9 mouse cellular contexts compared by ENCODE assay signal in the genomic region with DNA sequence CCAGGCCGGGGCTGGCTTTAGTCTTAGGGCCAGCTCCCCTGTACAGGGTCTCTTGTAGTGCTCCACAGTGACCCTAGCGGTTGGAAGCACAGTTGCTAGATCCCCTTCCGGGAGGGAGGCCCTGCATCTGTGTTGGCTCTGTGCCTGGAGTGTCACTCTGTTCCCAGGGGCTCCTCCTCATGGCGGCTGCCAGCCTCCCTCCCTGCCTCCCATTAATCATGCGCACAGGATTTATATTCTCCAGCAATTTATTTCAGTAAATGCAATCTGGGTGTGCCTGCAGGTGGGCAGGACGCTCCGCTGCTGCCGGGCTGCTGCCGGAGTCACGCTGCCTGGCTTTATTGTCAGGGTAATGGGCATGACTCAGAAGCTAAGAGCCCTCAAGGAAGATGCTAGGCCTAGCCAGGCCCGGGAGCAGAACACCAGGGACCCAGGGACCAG. TPM values are rescaled to one million over a fixed set of nuclear protein-coding genes. Genes with fewer than 3 reads are reported as not detected.
DNase-seq lines count a peak whose midpoint lies in the region; ATAC-seq and TF ChIP-seq lines count a peak whose summit lies in the region.
"Had no signal": no experiment of that assay in that cellular context is flagged by ENCODE, and none has a peak within 500 bp of the region (broad histone marks: within the 10 kb centered on the region; RNA-seq: fewer than 3 reads in every experiment).

No protein-coding gene starts in this region.

- no peak overlapping the region for H3K9ac ChIP-seq in kidney, embryonic 14.5 days (ENCODE audit: low read depth, low read length)
- H3K9ac ChIP-seq in embryonic facial prominence, embryonic 12.5 days = no peak overlapping the region
- no peak overlapping the region for H3K9ac ChIP-seq in heart, embryonic 12.5 days
- H3K9ac ChIP-seq: liver, embryonic 15.5 days had no signal

- H3K4me2 ChIP-seq in kidney, embryonic 14.5 days (replicated peaks; ENCODE audit: low read depth, low read length) = peak overlapping the region; percentile 13
- H3K4me2 ChIP-seq in embryonic facial prominence, embryonic 12.5 days (replicated peaks) = no peak overlapping the region; the same call in 1 of the 2 replicates
- peak overlapping the region; percentile 31; the same call in 1 of the 2 replicates for H3K4me2 ChIP-seq in heart, embryonic 12.5 days
- H3K4me2 ChIP-seq: liver, embryonic 15.5 days had no signal

- 4% methylated on average over 11 of the region's 11 CpGs for WGBS in kidney, embryonic 14.5 days
- 11% methylated on average over 11 of the region's 11 CpGs for WGBS in embryonic facial prominence, embryonic 12.5 days
- 19% methylated on average over 11 of the region's 11 CpGs for WGBS in heart, embryonic 12.5 days

- H3K4me1 ChIP-seq in kidney, embryonic 14.5 days (ENCODE audit: control insufficient read depth, insufficient read depth, low read length) = peaks cover 18% of the 10 kb centered on the region
- peaks cover 9% of the 10 kb centered on the region; the same call in 1 of the 2 replicates for H3K4me1 ChIP-seq in embryonic facial prominence, embryonic 12.5 days
- H3K4me1 ChIP-seq in heart, embryonic 12.5 days (replicated peaks) = peaks cover 11% of the 10 kb centered on the region

- no peak overlapping the region for H3K27ac ChIP-seq in kidney, embryonic 14.5 days (ENCODE audit: low read depth, low read length)
- no peak overlapping the region for H3K27ac ChIP-seq in embryonic facial prominence, embryonic 12.5 days
- H3K27ac ChIP-seq in heart, embryonic 12.5 days (ENCODE audit: poor library complexity, severe bottlenecking) = no peak overlapping the region
- 0 out of 2 replicates have a peak overlapping the region, but pooled peaks have one; percentile 2 for H3K27ac ChIP-seq in layer of hippocampus, adult 2 months
- H3K27ac ChIP-seq: liver, embryonic 15.5 days had no signal

- DNase-seq in kidney, adult 8-10 months = no peak
- DNase-seq in layer of hippocampus, adult 2 months (ENCODE audit: low spot score in 2 of 2) = peak; percentile 55 to 65
- DNase-seq in lung, postnatal 14 days = peak; percentile 69
- DNase-seq in right cerebral cortex, adult 2 months (ENCODE audit: low spot score in 2 of 2) = peak; percentile 52 to 60
- no peak for DNase-seq in cerebellum, adult 9-10 months

- ATAC-seq in kidney, embryonic 14.5 days (ENCODE audit: low FRiP score, low TSS enrichment) = peak; percentile 92
- ATAC-seq in embryonic facial prominence, embryonic 12.5 days (ENCODE audit: insufficient number of reproducible peaks, insufficient read depth, low FRiP score, low TSS enrichment) = peak; percentile 59
- ATAC-seq in heart, embryonic 12.5 days (ENCODE audit: insufficient number of reproducible peaks, low FRiP score) = peak; percentile 72; the same call in 1 of the 2 replicates

- no peak overlapping the region for H3K4me3 ChIP-seq in kidney, embryonic 14.5 days (ENCODE audit: low read length)
- no peak overlapping the region for H3K4me3 ChIP-seq in embryonic facial prominence, embryonic 12.5 days
- no peak overlapping the region for H3K4me3 ChIP-seq in heart, embryonic 12.5 days
- H3K4me3 ChIP-seq in layer of hippocampus, adult 2 months = no peak overlapping the region
- H3K4me3 ChIP-seq: liver, embryonic 15.5 days had no signal

- no peaks in the 10 kb centered on the region for H3K36me3 ChIP-seq in kidney, embryonic 14.5 days (ENCODE audit: control insufficient read depth, insufficient read depth, low read length)
- H3K36me3 ChIP-seq in embryonic facial prominence, embryonic 12.5 days = no peaks in the 10 kb centered on the region
- H3K36me3 ChIP-seq in heart, embryonic 12.5 days = no peaks in the 10 kb centered on the region
- H3K36me3 ChIP-seq: liver, embryonic 15.5 days had no signal

- peaks cover 8% of the 10 kb centered on the region for H3K27me3 ChIP-seq in kidney, embryonic 14.5 days (ENCODE audit: control insufficient read depth, insufficient read depth, low read length)
- H3K27me3 ChIP-seq in embryonic facial prominence, embryonic 12.5 days = peaks cover 38% of the 10 kb centered on the region
- H3K27me3 ChIP-seq in heart, embryonic 12.5 days (replicated peaks) = peaks cover 54% of the 10 kb centered on the region

- TF ChIP-seq CTCF in layer of hippocampus, adult 2 months (conservative IDR thresholded peaks at IDR 0.05) = peak; percentile 72

- no peaks in the 10 kb centered on the region for H3K9me3 ChIP-seq in kidney, embryonic 14.5 days (ENCODE audit: control insufficient read depth, low read length)
- H3K9me3 ChIP-seq in embryonic facial prominence, embryonic 12.5 days = no peaks in the 10 kb centered on the region
- H3K9me3 ChIP-seq in heart, embryonic 12.5 days (replicated peaks) = no peaks in the 10 kb centered on the region
- H3K9me3 ChIP-seq: liver, embryonic 15.5 days had no signal

RNA-seq across cellular contexts. Expression of a gene that starts 7.2 kb away (rescaled TPM):
- polyA plus RNA-seq in kidney, embryonic 14.5 days (2014; fragmentation: Nextera tagmentation; extraction: Ambion mirVana) = not detected in 2 replicates
- polyA plus RNA-seq in embryonic facial prominence, embryonic 12.5 days (2016; fragmentation: Nextera tagmentation; extraction: Ambion mirVana) = 1.1 and 2.6 TPM in 2 replicates
- not detected in 2 replicates for polyA plus RNA-seq in heart, embryonic 12.5 days (2016; fragmentation: Nextera tagmentation; extraction: Ambion mirVana)
- under 1 TPM; 0.15 to 0.22 TPM for total RNA-seq in layer of hippocampus, adult 2 months (2021)
- polyA plus RNA-seq: liver, embryonic 15.5 days had no signal

RNA-seq across cellular contexts. Expression of a gene that starts 14.5 kb away (rescaled TPM):
- 0.13 and 0.62 TPM in 2 replicates for polyA plus RNA-seq in kidney, embryonic 14.5 days (2014; fragmentation: Nextera tagmentation; extraction: Ambion mirVana)
- 1.2 and 1.6 TPM in 2 replicates for polyA plus RNA-seq in embryonic facial prominence, embryonic 12.5 days (2016; fragmentation: Nextera tagmentation; extraction: Ambion mirVana)
- polyA plus RNA-seq in heart, embryonic 12.5 days (2016; fragmentation: Nextera tagmentation; extraction: Ambion mirVana) = 0.08 TPM in 1 of 2 replicates, not detected in the other
- not detected for total RNA-seq in layer of hippocampus, adult 2 months (2021)

RNA-seq across cellular contexts. Expression of a gene that starts 19.6 kb away (rescaled TPM):
- 0.11 and 0.20 TPM in 2 replicates for polyA plus RNA-seq in kidney, embryonic 14.5 days (2014; fragmentation: Nextera tagmentation; extraction: Ambion mirVana)
- 1.9 and 2.3 TPM in 2 replicates for polyA plus RNA-seq in embryonic facial prominence, embryonic 12.5 days (2016; fragmentation: Nextera tagmentation; extraction: Ambion mirVana)
- 0.22 and 0.50 TPM in 2 replicates for polyA plus RNA-seq in heart, embryonic 12.5 days (2016; fragmentation: Nextera tagmentation; extraction: Ambion mirVana)
- total RNA-seq in layer of hippocampus, adult 2 months (2021) = 1 to 10 TPM; 1.6 TPM
- polyA plus RNA-seq: liver, embryonic 15.5 days had no signal

RNA-seq across cellular contexts. Expression of a gene that starts 28.6 kb away (rescaled TPM):
- polyA plus RNA-seq in kidney, embryonic 14.5 days (2014; fragmentation: Nextera tagmentation; extraction: Ambion mirVana) = 0.30 and 0.34 TPM in 2 replicates
- 6.0 and 9.8 TPM in 2 replicates for polyA plus RNA-seq in embryonic facial prominence, embryonic 12.5 days (2016; fragmentation: Nextera tagmentation; extraction: Ambion mirVana)
- 0.73 and 1.8 TPM in 2 replicates for polyA plus RNA-seq in heart, embryonic 12.5 days (2016; fragmentation: Nextera tagmentation; extraction: Ambion mirVana)
- total RNA-seq in layer of hippocampus, adult 2 months (2021) = not detected

RNA-seq across cellular contexts. Expression of a gene that starts 37.8 kb away (rescaled TPM):
- 122 and 150 TPM in 2 replicates for polyA plus RNA-seq in kidney, embryonic 14.5 days (2014; fragmentation: Nextera tagmentation; extraction: Ambion mirVana)
- polyA plus RNA-seq in embryonic facial prominence, embryonic 12.5 days (2016; fragmentation: Nextera tagmentation; extraction: Ambion mirVana) = 179 and 182 TPM in 2 replicates
- 141 and 145 TPM in 2 replicates for polyA plus RNA-seq in heart, embryonic 12.5 days (2016; fragmentation: Nextera tagmentation; extraction: Ambion mirVana)
- 10 to 100 TPM; 55.6 to 55.8 TPM for total RNA-seq in layer of hippocampus, adult 2 months (2021)

Comparison
In these comparisons a context has a peak if more than half of its experiments do, and no peak if none do; other contexts are left out.
1. DNase-seq: peak in layer of hippocampus, adult 2 months (2 of 2), lung, postnatal 14 days (single experiment) and right cerebral cortex, adult 2 months (2 of 2); none in kidney, adult 8-10 months (0 of 2) and cerebellum, adult 9-10 months (single experiment).
2. Peak in every context shown above with its lines, with median percentiles within 50 percentile points of each other: ATAC-seq.